In genomic region chr4:116782171-116782570, GRCm38 (mm10) we compare ENCODE assay signal across 15 mouse cellular contexts. TPM values are rescaled to one million over a fixed set of nuclear protein-coding genes. Genes with fewer than 3 reads are reported as not detected.
A peak's percentile ranks its signal among the peaks of the same experiment; 100 is the strongest.
DNase-seq lines count a peak whose midpoint lies in the region; ATAC-seq and TF ChIP-seq lines count a peak whose summit lies in the region.
"Had no signal": no experiment of that assay in that cellular context is flagged by ENCODE, and none has a peak within 500 bp of the region (broad histone marks: within the 10 kb centered on the region; RNA-seq: fewer than 3 reads in every experiment).

No protein-coding gene starts in this region.

- H3K4me1 ChIP-seq in forebrain, embryonic 11.5 days (replicated peaks; ENCODE audit: control insufficient read depth, insufficient read depth, low read length): peaks cover 7% of the 10 kb centered on the region
- H3K4me1 ChIP-seq in forebrain, embryonic 15.5 days: no peaks in the 10 kb centered on the region
- H3K4me1 ChIP-seq in limb, embryonic 12.5 days (replicated peaks): no peaks in the 10 kb centered on the region
- no peaks in the 10 kb centered on the region for H3K4me1 ChIP-seq in limb, embryonic 10.5 days
- H3K4me1 ChIP-seq in midbrain, embryonic 14.5 days (ENCODE audit: control insufficient read depth, insufficient read depth, low read length): peaks cover 7% of the 10 kb centered on the region; the same call in 1 of the 2 replicates
- H3K4me1 ChIP-seq: embryonic facial prominence, embryonic 15.5 days; heart, embryonic 12.5 days had no signal

- peak overlapping the region; percentile 8; the same call in 1 of the 2 replicates for H3K27ac ChIP-seq in forebrain, embryonic 11.5 days (ENCODE audit: low read depth, low read length)
- H3K27ac ChIP-seq in forebrain, embryonic 15.5 days (replicated peaks): no peak overlapping the region
- H3K27ac ChIP-seq in limb, embryonic 12.5 days: no peak overlapping the region
- no peak overlapping the region for H3K27ac ChIP-seq in limb, embryonic 10.5 days
- no peak overlapping the region for H3K27ac ChIP-seq in midbrain, embryonic 14.5 days (replicated peaks; ENCODE audit: low read depth, low read length)
- H3K27ac ChIP-seq: embryonic facial prominence, embryonic 15.5 days; liver, embryonic 14.5 days had no signal

- H3K4me3 ChIP-seq in forebrain, embryonic 11.5 days (ENCODE audit: low read depth, low read length): no peak overlapping the region
- H3K4me3 ChIP-seq in forebrain, embryonic 15.5 days: no peak overlapping the region
- no peak overlapping the region for H3K4me3 ChIP-seq in limb, embryonic 12.5 days (replicated peaks)
- no peak overlapping the region for H3K4me3 ChIP-seq in limb, embryonic 10.5 days
- H3K4me3 ChIP-seq in midbrain, embryonic 14.5 days (replicated peaks; ENCODE audit: low read depth, low read length): no peak overlapping the region
- H3K4me3 ChIP-seq: embryonic facial prominence, embryonic 15.5 days; heart, embryonic 12.5 days had no signal

- no peak overlapping the region for H3K4me2 ChIP-seq in forebrain, embryonic 11.5 days (ENCODE audit: low read depth, low read length, severe bottlenecking)
- H3K4me2 ChIP-seq in forebrain, embryonic 15.5 days (replicated peaks): no peak overlapping the region
- H3K4me2 ChIP-seq in limb, embryonic 12.5 days: no peak overlapping the region
- H3K4me2 ChIP-seq in midbrain, embryonic 14.5 days (ENCODE audit: low read length): no peak overlapping the region
- H3K4me2 ChIP-seq: embryonic facial prominence, embryonic 15.5 days; heart, embryonic 12.5 days had no signal

- no peak for TF ChIP-seq CTCF in brain, embryonic 14.5 days (IDR thresholded peaks at IDR 0.05; ENCODE audit: borderline replicate concordance, extremely low read depth, insufficient read depth, insufficient read length)

- no peaks in the 10 kb centered on the region for H3K36me3 ChIP-seq in forebrain, embryonic 11.5 days (ENCODE audit: control insufficient read depth, insufficient read depth, low read length)
- H3K36me3 ChIP-seq in forebrain, embryonic 15.5 days: no peaks in the 10 kb centered on the region
- no peaks in the 10 kb centered on the region for H3K36me3 ChIP-seq in limb, embryonic 12.5 days
- no peaks in the 10 kb centered on the region for H3K36me3 ChIP-seq in limb, embryonic 10.5 days
- no peaks in the 10 kb centered on the region for H3K36me3 ChIP-seq in midbrain, embryonic 14.5 days (ENCODE audit: control insufficient read depth, insufficient read depth, low read length)
- H3K36me3 ChIP-seq: embryonic facial prominence, embryonic 15.5 days; heart, embryonic 12.5 days had no signal

- no peak for ATAC-seq in forebrain, embryonic 11.5 days (replicated peaks; ENCODE audit: low FRiP score)
- no peak for ATAC-seq in forebrain, embryonic 15.5 days (replicated peaks)
- ATAC-seq in limb, embryonic 12.5 days (ENCODE audit: insufficient number of reproducible peaks, insufficient read depth, low FRiP score, low TSS enrichment, low read depth): no peak
- no peak for ATAC-seq in midbrain, embryonic 14.5 days (ENCODE audit: low FRiP score, low TSS enrichment)

- H3K9me3 ChIP-seq in forebrain, embryonic 11.5 days (ENCODE audit: control insufficient read depth, low read length): peaks cover 2% of the 10 kb centered on the region; the same call in 1 of the 2 replicates
- H3K9me3 ChIP-seq in forebrain, embryonic 15.5 days: no peaks in the 10 kb centered on the region
- no peaks in the 10 kb centered on the region for H3K9me3 ChIP-seq in limb, embryonic 12.5 days
- H3K9me3 ChIP-seq in limb, embryonic 10.5 days (replicated peaks): no peaks in the 10 kb centered on the region
- H3K9me3 ChIP-seq in midbrain, embryonic 14.5 days (ENCODE audit: control insufficient read depth, low read length): no peaks in the 10 kb centered on the region
- H3K9me3 ChIP-seq: embryonic facial prominence, embryonic 15.5 days; heart, embryonic 12.5 days had no signal

- no peak for TF ChIP-seq POLR2A in brain, embryonic 14.5 days (IDR thresholded peaks at IDR 0.05; ENCODE audit: borderline replicate concordance, extremely low read depth, insufficient read depth, insufficient read length, poor library complexity, severe bottlenecking)

- 3% methylated on average over 8 of the region's 8 CpGs for WGBS in forebrain, embryonic 11.5 days
- 8% methylated on average over 8 of the region's 8 CpGs for WGBS in forebrain, embryonic 15.5 days
- 39% methylated on average over 8 of the region's 8 CpGs for WGBS in limb, embryonic 12.5 days
- 27% methylated on average over 8 of the region's 8 CpGs for WGBS in limb, embryonic 10.5 days
- WGBS in midbrain, embryonic 14.5 days: under 1% methylated on average over 8 of the region's 8 CpGs

- H3K27me3 ChIP-seq in forebrain, embryonic 11.5 days (ENCODE audit: control insufficient read depth, insufficient read depth, low read length): no peaks in the 10 kb centered on the region
- no peaks in the 10 kb centered on the region for H3K27me3 ChIP-seq in forebrain, embryonic 15.5 days
- H3K27me3 ChIP-seq in limb, embryonic 12.5 days: no peaks in the 10 kb centered on the region
- no peaks in the 10 kb centered on the region for H3K27me3 ChIP-seq in limb, embryonic 10.5 days (ENCODE audit: low read depth, poor library complexity, severe bottlenecking)
- H3K27me3 ChIP-seq in midbrain, embryonic 14.5 days (ENCODE audit: control insufficient read depth, insufficient read depth, low read length): no peaks in the 10 kb centered on the region
- H3K27me3 ChIP-seq: embryonic facial prominence, embryonic 15.5 days; heart, embryonic 12.5 days had no signal

- no peak for DNase-seq in forebrain, embryonic 11.5 days (ENCODE audit: low spot score)
- no peak for DNase-seq in limb, embryonic 10.5 days (ENCODE audit: low spot score)
- DNase-seq in brain, embryonic 14.5 days (ENCODE audit: low read depth): peak; percentile 21
- DNase-seq in midbrain, embryonic 14.5 days: peak; percentile 27
- DNase-seq in yolk sac, embryonic 10.5 days (ENCODE audit: low spot score): no peak
- no peak for DNase-seq in kidney, adult 18-20 months
- DNase-seq: adrenal gland, postnatal 10 days; B cell, adult 2 months; right cerebral cortex, postnatal 14 days; thymus, postnatal 36 days had no signal

- no peak overlapping the region for H3K9ac ChIP-seq in forebrain, embryonic 11.5 days (ENCODE audit: low read length)
- H3K9ac ChIP-seq in forebrain, embryonic 15.5 days (replicated peaks): no peak overlapping the region
- 0 out of 2 replicates have a peak overlapping the region, but pooled peaks have one; percentile 18 for H3K9ac ChIP-seq in limb, embryonic 12.5 days (replicated peaks)
- H3K9ac ChIP-seq in midbrain, embryonic 14.5 days (replicated peaks; ENCODE audit: low read length): 0 out of 2 replicates have a peak overlapping the region, but pooled peaks have one; percentile 12
- H3K9ac ChIP-seq: embryonic facial prominence, embryonic 15.5 days; heart, embryonic 12.5 days; liver, embryonic 14.5 days had no signal

RNA-seq across cellular contexts. Expression of gene Toe1, which starts 25.3 kb away (rescaled TPM):
- 34.3 and 37.0 TPM in 2 replicates for polyA plus RNA-seq in forebrain, embryonic 11.5 days (2014; fragmentation: Nextera tagmentation; extraction: Ambion mirVana)
- polyA plus RNA-seq in forebrain, embryonic 15.5 days (2015; fragmentation: Nextera tagmentation; extraction: Ambion mirVana): 29.0 and 31.9 TPM in 2 replicates
- 39.1 and 40.8 TPM in 2 replicates for polyA plus RNA-seq in limb, embryonic 12.5 days (2016; fragmentation: Nextera tagmentation; extraction: Ambion mirVana)
- 40.8 and 42.3 TPM in 2 replicates for polyA plus RNA-seq in limb, embryonic 10.5 days (2016; fragmentation: Nextera tagmentation; extraction: Ambion mirVana)
- polyA plus RNA-seq in brain, embryonic 14.5 days (2012; rRNA removed): 34.3 and 41.7 TPM in 2 replicates
- polyA plus RNA-seq in midbrain, embryonic 14.5 days (2014; fragmentation: Nextera tagmentation; extraction: Ambion mirVana): 22.6 and 30.4 TPM in 2 replicates

RNA-seq across cellular contexts. Expression of gene Mutyh, which starts 25.4 kb away (rescaled TPM):
- polyA plus RNA-seq in forebrain, embryonic 11.5 days (2014; fragmentation: Nextera tagmentation; extraction: Ambion mirVana): 20.3 and 20.9 TPM in 2 replicates
- 9.5 and 10.1 TPM in 2 replicates for polyA plus RNA-seq in forebrain, embryonic 15.5 days (2015; fragmentation: Nextera tagmentation; extraction: Ambion mirVana)
- polyA plus RNA-seq in limb, embryonic 12.5 days (2016; fragmentation: Nextera tagmentation; extraction: Ambion mirVana): 22.1 and 23.5 TPM in 2 replicates
- 33.0 and 33.5 TPM in 2 replicates for polyA plus RNA-seq in limb, embryonic 10.5 days (2016; fragmentation: Nextera tagmentation; extraction: Ambion mirVana)
- polyA plus RNA-seq in brain, embryonic 14.5 days (2012; rRNA removed): 10.7 and 21.2 TPM in 2 replicates
- polyA plus RNA-seq in midbrain, embryonic 14.5 days (2014; fragmentation: Nextera tagmentation; extraction: Ambion mirVana): 3.8 and 5.9 TPM in 2 replicates

RNA-seq across cellular contexts. Expression of gene Hpdl, which starts 39.3 kb away (rescaled TPM):
- 1.5 and 1.6 TPM in 2 replicates for polyA plus RNA-seq in forebrain, embryonic 11.5 days (2014; fragmentation: Nextera tagmentation; extraction: Ambion mirVana)
- polyA plus RNA-seq in forebrain, embryonic 15.5 days (2015; fragmentation: Nextera tagmentation; extraction: Ambion mirVana): 0.59 and 0.73 TPM in 2 replicates
- 1.5 and 2.0 TPM in 2 replicates for polyA plus RNA-seq in limb, embryonic 12.5 days (2016; fragmentation: Nextera tagmentation; extraction: Ambion mirVana)
- 2.2 TPM in 2 replicates for polyA plus RNA-seq in limb, embryonic 10.5 days (2016; fragmentation: Nextera tagmentation; extraction: Ambion mirVana)
- polyA plus RNA-seq in brain, embryonic 14.5 days (2012; rRNA removed): 0.34 and 0.64 TPM in 2 replicates
- 1.1 and 1.2 TPM in 2 replicates for polyA plus RNA-seq in midbrain, embryonic 14.5 days (2014; fragmentation: Nextera tagmentation; extraction: Ambion mirVana)

Comparison
In these comparisons a context has a peak if more than half of its experiments do, and no peak if none do; other contexts are left out.
1. DNase-seq: peak in brain, embryonic 14.5 days (single experiment) and midbrain, embryonic 14.5 days (single experiment); none in forebrain, embryonic 11.5 days (single experiment), limb, embryonic 10.5 days (single experiment), yolk sac, embryonic 10.5 days (single experiment) and kidney, adult 18-20 months (single experiment).
2. H3K9ac ChIP-seq: peak in limb, embryonic 12.5 days (single experiment) and midbrain, embryonic 14.5 days (single experiment); none in forebrain, embryonic 11.5 days (single experiment) and forebrain, embryonic 15.5 days (single experiment).